Mouse (Mus musculus) A20 (cell line): ENCODE measurements around the gene Pim3.
"Not testable (repeated sequence)": the region's sequence is repeated elsewhere in the genome, so short reads cannot be mapped to it uniquely, and the experiment has no call there.

Experiments used
- DNase-seq: peaks from one replicate; pipeline ENCODE4 v3.0.0-alpha.2; 2011; ENCODE audit warnings: low read depth, low spot score

The Pim3 gene

DNA sequence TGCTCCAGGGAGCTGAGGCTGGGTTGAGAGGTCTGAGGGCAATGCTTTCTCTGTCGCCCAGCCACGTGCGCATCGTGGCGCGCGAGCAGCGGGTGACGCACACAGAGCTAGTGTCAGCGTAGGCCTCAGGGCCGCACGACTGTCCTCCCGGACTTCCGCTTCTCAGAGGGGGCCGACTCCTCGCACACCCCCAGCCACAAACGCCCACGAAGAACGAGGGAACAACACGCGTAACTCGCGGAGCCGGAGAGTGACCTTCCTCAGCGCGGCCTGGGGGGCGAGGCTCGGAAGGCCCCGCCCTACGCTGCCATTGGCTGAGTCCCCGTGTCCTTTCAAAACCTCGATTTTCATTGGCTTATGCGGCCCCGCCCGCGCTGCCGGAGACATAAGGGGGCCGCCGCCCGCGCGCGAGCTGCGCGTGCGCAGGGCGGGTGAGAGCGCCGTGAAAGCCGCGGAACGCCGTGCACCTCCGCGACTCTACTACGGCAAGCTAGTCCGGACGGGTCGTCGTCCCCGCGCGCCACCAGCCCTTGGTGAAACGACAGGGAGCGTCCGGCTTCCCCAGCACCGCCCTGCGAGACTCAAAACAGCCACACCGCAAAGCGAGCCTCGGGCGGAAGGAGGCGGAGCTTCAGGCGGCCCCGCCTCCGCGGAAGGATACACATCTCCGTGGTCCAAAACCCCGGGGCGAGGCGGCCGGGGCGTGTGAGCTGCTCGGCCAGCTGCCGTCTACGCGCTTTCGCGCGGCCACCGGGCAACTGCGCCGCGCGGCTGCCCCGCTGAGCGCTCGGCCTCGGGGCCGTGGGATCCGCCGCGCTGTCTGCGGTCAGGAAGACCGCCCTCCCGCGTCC lies at the start of gene Pim3:
Gene Pim3, plus strand, starts transcription at position 415 of the 851 bp plus-strand sequence.
- DNase-seq: peak; percentile 99

DNA sequence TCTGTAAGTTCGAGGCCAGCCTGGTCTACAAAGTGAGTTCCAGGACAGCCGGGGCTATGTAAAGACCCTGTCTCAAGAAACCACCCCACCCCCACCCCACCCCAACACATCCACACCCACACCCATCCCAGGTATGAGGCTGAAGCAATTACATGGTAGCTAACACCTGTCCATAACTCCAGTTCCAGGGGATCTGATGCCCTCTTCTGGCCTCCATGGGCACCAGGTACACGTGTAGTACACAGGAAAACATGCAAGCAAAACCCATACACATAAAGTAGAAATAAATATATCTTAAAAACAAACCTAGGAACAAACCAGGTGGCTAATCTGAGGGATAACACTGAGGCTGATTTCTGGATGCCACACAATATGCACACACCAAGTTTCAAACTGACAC lies 48.7 kb upstream of the Pim3 start:
- no peak for DNase-seq

DNA sequence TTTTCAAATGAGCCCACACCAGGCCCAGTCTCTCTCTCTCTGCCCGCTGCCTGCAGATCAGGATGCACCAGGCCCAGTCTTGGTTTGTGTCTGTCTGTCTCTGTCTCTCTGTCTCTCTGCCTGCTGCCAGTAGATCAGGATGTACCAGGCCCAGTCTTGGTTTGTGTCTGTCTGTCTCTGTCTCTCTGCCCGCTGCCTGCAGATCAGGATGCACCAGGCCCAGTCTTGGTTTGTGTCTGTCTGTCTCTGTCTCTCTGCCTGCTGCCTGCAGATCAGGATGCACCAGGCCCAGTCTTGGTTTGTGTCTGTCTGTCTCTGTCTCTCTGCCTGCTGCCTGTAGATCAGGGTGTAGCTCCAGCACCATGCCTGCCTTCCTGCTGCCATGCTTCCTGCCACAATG lies 48.1 kb upstream of the Pim3 start:
- not testable (repeated sequence) for DNase-seq

DNA sequence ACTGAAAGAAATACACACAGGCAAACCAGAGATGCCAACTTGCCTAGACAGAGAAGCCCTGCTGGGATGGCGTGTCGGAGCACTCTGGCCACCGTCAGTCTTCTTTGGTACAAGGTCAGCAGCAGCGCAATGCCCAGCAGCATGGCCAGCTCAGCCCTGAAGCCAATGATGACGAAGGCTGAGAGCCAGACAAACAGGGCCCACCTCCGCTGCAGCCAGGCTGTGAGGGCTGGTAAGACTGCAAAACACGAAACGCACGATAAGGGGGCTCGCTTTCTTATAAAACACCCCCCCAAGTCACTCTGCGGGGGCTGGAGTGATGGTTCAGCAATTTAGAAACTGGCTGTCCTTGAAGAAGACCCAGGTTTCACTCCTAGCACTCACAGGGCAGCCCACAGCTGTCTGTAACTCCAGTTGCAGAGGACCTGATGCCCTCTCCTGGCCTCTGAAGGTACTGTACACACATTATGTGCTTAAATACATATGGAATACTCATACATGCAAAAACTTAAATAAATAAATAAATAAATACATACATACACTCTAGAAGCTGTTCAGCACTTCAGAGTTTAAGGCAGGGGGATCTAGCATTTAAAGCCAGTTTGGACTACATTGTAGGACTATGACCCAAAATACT lies 47.5 kb upstream of the Pim3 start:
- peak; percentile 46 for DNase-seq

DNA sequence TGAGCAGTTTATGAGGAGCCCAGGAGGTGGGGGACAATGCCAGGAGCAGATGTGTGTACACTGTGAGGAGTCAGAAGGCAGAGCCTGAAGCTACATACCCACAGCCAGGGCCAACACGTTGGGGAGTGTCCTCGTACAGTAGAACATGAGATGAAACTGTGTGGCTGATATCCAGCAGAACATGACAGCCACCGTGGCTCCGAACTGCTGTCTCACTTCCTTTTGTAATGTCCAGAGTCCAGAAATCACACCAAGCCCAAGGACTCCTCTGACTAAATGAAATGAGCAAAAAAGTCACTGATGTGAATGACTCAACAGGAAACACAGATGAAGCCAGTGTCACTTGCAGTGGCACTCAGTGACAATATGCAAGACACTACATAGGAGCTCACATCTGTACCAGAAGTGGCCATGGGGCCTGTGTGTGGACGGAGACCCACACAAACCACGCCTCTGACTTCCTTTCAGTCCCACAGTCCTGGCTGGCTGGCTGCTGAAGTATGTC lies 46.7 kb upstream of the Pim3 start:
- no peak for DNase-seq

DNA sequence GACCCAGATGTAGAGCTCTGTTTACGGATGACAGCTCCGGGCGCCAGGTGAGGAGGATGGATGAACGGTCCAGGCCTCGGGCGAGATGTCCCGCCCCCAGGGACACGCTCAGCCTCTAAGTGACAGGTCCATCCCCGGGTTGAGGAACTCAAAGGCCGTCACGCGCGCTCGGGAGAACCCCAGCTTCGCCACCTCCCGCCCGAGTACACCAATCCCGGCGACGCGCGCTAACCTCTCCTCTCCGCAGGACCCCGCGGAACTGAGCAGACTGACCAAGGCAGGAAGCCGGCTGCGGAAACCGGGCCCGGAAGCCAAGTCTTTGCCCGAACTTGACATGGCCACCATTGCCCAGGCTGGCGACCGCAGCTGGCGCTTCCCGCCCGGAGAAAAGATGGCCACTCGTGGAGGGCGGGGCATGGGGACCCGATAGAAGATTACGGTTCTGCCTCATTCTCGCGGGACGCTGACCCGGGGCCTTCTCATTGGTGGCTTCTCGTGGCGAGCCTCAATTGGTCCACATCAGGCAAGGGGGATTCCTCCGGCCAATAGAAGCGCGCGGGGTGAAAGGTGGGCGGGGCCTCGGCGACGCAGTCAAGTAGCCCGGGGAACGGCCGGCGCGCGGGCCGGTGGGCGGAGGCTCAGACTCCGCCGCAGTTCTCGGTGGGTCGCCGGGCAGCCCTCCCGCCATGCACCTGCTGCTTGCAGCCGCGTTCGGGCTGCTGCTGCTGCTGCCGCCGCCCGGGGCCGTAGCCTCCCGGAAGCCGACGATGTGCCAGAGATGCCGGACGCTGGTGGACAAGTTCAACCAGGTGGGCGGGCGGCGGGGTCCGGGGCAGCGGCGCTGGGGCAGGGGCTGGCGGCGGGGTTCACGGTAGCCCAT lies 42.7 kb upstream of the Pim3 start, which contains the start of the genes Alg12 and Creld2:
Gene Alg12, minus strand, starts transcription at position 293 of the 880 bp plus-strand sequence.
Gene Creld2, plus strand, starts transcription at position 621 of the 880 bp plus-strand sequence.
- peak; percentile 99 for DNase-seq

DNA sequence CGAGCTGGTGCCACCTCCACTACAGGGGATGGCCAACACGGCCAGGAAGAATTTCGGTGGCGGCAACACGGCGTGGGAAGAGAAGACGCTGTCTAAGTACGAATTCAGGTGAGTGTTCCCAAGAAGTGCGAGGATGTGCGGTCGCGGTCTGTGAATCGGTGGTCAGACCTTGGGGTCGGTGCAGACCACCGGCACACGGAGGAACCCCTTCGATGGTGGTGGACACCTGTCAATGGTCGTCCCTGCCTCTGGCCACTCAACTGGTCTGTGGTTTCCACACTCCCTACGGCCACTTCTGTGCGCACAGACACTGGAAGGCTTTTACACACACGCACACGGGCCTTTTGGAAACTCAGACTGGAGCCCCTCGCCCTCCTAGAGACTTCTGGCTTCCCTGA lies 42.1 kb upstream of the Pim3 start:
- DNase-seq: no peak

DNA sequence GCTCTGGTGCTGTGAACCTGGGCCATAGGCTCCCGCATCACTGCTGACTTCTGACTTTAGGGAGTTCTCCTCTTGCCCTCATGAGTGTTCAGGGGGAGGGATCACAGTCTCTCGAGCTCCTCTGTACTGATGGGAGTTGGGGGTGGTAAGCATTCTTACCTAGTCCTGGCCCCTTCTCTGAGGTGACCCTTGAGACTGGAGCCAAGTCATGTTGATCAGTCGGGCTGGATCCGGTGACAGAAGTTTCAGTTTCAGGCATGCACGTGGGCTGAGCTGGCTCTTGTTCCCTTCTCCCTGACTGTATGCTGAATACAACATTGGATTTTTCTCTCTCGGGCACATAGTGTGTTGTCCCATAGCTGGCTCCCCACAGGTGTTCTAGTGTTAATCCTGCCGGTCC lies 40.6 kb upstream of the Pim3 start:
- DNase-seq: no peak

DNA sequence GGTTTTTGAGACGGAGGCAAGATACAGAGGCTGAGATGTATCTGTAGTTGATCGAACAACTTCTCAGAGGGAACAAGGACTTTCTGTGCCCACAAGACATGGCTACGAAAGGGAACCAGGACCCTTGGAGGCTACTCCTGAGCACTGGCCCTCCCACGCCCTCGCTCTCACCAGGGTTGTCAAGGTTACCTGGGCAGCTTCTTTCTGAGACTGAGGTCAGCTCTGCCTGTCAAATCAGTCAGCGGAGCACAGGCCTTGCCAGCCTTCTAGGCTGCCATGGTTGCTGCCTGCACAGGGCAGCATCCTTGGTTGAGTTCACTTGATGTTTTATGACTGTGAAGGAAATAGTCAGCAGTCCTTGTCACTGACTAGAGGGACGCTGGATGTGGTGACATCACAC lies 39.5 kb upstream of the Pim3 start:
- no peak for DNase-seq

DNA sequence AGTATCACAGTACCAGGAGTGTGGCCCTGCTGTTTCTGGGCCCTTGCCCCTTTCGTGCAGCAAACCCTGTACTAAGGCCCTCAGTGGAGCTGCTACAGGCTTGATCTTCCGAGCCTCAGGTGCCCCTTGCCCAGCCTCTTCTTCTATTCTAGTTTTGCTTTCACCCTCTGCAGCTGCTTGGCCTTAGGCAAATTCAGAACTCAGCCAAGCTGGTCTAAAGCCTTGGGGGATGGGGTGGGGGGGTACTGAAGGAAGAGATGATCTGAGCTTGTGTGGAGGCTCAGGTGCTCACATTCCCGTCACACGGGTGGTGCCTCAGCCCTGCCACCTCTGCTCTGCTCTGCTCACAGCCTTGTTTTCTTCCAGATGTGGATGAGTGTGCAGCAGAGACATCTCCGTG lies 38.6 kb upstream of the Pim3 start:
- peak; percentile 77 for DNase-seq

DNA sequence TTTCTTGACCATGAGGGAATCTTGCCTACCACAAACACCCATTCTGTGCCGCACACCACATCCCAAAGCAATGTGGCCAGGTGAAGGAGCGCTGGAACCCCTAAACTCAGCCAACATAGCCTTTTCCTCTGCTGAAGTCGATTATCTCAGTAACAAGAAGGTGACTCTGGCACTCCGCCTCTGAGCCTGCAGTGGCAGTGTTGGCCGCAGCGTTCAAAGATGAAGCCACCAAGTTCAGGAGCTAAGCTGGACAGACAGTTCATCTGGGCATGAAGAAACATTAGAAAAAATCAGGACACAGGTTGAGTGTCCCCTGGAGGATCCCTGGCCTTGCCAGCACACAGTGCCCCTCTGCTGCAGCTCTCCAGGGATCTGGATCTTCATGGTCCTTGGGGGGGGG lies 34.5 kb upstream of the Pim3 start:
- no peak for DNase-seq

DNA sequence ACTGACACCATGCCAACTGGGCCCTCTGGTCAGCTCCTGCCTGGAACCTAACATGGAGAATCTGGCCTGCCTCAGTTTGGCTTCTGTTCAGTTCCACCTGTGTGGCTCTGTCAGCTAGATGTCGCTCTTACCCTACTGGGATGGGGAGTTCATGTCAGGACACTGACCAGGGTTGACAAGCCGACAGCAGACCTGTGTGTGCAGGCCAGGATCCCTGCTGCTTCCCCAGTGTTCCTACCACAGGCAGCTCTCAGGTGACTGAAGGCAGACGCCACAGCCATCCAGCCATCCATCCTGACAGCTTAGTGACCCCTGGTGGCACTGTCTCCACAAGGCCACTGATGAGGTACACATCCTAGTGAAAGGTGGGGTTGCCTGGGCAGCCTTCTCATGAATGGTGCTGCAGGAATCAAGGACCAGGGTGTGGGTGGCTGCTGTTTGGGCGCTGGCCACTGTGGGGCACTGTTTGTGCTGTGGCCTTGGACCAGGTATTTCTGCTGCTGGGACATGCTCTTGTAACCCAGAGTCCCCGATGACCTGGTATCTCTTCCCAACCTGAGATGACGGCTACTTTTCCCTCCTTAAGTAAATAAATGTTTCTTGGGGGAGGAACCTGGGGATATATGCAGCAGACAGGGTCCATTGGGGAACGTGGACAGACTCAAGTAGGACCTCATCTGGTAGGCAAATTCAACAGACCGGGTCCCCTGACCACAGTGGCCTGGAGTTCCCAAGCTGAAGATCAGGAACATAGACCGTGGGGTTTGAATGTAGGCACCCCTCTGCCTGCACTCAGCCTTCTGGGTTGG lies 33.8 kb upstream of the Pim3 start:
- DNase-seq: peak; percentile 76

DNA sequence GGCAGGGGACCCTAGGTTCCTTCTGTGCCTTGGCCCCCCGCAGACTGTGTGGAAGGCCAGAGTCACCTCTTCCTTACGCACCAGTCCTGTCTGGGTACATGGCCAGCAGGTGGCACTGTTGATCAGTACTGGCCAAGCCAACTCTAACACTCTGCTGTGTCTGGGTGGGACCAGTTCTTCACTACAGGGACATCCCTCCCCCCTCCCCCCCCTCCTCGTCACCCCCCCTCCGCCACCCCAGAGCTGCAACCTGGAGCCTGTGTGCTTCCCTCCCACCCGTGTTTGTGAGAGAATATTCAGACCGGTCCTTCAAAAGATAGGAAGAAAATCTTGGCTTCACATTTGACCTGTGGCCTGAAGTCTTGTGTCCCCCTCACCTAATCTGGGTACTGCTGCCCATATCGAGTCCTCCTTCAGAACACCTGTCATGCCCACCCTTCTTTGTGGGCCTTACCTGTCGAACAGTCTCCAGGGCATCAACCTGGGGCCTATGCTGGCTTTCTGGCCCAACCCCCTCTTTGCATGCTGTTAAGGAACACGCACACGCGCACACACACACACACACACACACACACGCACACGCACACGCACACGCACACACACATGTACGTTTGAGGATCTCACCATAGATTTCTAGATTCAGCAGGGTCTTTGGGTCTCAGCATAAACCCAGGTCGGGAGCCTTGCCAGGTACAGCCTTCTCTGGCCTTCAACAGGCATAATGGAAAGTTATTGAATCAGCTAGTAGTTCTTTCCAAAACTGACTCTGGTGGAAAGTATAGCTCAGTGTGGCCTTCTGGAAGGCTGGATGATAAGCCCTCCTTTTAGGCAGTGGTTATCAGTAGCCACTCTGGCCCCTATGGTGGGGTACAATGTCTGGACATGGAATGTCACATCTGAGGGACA lies 32.9 kb upstream of the Pim3 start:
- DNase-seq: peak; percentile 83

DNA sequence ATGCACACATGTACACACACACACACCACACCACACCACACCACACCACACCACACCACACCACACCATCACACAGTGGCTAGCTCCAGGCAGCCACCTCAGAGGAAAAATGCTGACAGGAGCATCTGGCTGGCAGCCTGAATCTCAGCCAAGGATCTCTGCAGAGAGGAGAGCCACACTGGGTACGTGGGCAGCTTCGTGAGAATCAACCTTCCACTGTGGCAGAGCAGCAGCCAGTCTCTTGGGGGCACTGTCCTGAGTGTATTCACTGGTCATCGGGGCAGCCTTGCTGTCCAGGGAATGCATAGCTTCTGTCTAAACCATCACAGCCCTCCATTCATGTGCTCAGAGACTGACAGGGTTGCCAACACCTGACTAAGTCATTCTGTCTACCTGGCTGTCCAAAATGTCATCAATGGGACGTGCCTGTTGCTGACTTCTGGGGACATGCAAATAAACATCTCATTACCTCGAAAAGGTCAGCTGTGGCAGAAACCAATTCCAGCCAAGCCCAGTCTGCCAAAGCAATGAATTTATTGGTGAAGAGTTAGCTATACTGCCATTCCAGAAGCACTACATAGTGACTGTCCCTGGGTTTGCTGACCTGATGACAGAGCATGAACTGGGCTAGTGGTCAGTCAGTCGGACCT lies 32.1 kb upstream of the Pim3 start:
- no peak for DNase-seq

DNA sequence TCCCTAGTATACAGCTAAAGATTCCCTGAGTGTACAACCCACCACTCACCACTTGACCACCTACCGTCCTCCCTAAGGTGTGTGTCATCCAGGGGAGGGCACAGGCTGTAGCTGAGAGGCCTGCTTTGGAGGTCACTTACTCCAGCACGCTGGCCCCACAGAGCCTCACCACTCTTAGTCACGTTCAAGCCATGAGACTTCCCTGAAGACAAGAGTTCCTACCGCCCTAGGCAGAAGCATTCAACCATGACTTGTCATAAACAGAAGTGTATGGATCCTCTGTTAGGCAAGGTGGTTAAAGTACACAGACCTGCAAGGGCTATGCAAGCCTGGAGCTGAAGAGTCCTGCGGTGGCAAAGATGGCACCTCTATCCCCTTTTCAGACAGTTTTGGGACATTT lies 31.3 kb upstream of the Pim3 start:
- no peak for DNase-seq

DNA sequence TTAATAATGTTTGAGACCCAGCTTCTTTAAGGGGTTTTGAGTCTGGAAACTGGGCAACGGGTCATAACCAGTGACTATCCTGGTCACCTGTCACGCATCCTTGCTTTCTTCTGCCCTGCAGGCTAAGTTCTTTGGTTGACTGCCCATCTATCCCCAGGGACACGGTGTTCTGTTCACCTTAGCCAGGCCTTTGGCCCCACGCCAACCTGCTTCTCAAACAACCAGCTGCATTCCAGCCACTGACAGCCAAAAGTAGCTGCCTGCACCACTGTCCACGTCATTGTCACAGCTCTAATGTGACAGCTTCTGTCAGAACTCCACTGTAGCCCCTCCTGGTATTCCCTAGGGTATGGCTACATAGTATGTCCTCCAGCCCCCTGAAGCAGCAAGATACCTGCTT lies 30.5 kb upstream of the Pim3 start:
- no peak for DNase-seq

DNA sequence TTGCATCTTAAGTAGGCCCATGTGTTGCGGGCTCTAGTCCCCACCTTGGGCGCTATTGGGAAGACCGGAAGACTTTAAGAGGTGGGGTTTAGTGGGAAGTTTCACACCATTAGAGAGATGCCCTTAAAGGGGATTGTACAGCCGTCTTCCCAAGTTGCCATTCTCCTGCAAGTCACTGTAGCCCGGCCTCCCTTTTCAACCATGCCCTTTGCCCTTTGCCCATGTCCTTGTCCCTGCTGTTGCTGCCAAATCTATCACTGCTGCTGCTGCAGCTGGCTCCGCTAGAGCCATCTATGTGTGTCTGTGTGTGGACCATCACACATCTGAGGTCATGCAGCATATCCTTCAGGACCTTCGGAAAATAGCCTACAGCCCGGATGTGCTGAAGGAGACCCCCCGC lies 29.4 kb upstream of the Pim3 start:
- no peak for DNase-seq

DNA sequence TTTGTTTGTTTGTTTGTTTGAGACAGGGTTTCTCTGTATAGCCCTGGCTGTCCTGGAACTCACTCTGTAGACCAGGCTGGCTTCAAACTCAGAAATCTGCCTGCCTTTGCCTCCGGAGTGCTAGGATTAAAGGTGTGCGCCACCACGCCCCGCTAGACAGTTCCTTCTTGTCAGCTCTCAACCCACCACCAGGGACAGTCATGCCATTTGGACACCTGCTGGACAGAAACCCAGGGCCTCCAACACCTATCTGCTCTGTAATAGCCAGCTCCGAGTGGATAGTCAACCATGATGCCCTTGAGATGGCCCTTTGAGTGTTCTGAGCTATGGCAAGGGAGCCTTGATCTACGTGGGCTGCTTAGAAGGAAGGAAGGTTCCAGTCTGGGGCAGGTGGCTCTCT lies 26.0 kb upstream of the Pim3 start:
- DNase-seq: peak; percentile 21

DNA sequence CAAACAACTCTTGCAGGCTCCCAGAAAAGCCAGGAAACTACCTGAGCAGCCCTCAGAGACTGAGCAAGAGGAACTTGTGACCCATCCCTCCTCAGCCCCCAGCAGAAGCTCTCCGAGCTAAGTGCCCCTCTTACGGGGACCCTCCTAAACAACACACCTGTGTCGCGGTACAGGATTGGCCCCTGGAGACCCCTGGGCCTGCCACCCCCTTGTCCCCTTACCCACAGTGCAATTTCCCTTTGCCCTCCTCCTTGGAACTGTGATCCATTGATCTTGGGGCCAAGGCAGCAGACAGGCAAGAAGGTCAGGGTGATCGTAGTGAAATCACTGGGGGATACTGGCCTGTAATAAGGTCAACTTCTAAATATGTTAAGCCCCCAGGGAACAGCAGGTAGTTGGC lies 25.4 kb upstream of the Pim3 start:
- no peak for DNase-seq
